Mouse (Mus musculus): ENCODE measurements around the gene Hoxd9.

Gene Hoxd9

GRCm38 (mm10) chr2:74731799-74732512 is 34.4 kb downstream of the Hoxd9 start:
- DNase-seq (ENCODE audit: low read depth in 2 of 2, low spot score in 2 of 2): no peak

DNA sequence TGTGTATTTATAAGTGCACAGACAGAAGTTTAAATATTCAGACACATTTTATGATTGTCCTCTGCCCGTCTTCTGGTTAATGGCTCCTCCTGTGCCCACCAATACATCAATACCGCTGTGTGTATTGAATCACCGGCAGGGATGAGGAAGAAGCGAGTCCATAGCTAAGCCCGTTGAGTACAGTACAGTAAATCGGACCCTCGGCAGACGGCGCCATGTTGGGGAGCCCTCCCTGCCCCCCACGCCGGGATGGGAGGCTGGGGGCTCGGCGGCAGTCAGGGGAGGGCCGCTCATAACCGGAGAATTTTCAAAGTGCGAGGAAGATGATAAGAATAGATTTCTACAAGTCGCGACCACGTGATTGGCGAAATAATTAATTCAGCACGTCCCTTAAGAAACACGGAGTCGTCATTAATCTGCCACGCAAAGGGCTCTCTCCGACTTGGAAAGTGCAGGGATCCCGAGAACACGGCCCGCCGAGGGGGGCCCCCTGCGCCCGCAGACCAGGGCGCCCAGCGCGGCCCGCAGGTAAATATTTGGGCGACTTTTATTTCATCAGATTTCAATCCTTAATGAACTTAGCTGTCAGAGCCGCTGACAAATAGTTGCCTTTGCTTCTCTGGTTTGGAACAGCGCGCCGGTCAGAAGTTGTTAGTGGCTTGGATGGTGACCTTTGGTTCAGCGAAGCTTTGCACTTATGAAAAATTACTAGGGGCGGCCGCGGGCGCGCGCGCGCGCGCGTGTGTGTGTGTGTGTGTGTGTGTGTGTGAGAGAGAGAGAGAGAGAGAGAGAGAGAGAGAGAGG is 35.2 kb downstream of the Hoxd9 start:
- no peak for DNase-seq (ENCODE audit: low read depth in 2 of 2, low spot score in 2 of 2)

GRCm38 (mm10) chr2:74733317-74733661 is 35.8 kb downstream of the Hoxd9 start:
- DNase-seq (ENCODE audit: low read depth in 2 of 2, low spot score in 2 of 2): no peak

GRCm38 (mm10) chr2:74733765-74734164 is 36.2 kb downstream of the Hoxd9 start:
- no peak for DNase-seq (ENCODE audit: low read depth in 2 of 2, low spot score in 2 of 2)

- no peak for DNase-seq (ENCODE audit: low read depth in 2 of 2, low spot score in 2 of 2)
Observed at GRCm38 (mm10) chr2:74734451-74734850, 36.9 kb downstream of the Hoxd9 start.

DNA sequence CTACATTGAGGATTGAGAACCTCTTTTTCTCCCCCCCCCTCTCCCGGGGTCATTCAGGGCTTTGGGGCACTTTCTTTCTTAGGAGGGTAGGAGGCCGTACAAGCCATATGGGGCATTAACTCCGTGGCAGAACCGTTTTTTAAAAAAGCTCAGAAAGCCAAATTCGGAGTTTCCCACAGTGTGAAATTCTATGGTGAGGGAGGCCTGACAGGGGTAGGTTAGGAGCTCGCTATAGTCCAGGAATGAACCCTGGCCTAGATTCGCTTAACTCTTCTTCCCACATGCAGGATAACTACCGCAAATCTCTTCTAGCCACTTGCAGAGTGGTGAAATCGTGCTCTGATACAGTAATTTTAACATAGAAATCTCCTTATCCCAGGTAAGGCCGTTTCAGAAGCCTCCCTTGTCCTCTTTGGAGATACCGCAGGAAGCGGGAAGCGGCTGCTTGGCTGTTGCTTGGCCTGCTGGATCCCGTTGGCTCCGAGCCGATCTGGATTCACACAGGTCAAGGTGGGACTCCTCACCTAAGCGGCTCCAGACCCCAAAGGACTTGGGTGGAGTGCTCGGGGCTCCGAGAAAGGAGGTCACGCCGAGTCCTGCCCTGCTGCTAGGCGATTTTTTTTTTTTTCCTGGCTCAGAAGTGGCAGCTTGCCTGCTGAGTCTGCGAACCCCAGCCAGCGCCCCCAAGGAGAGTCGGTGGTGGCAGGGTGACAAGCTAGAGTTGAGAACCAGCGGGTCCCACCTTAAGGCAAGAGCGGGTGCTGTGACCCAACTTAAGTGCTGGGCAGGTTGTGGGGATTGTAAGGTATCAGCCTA is 37.7 kb downstream of the Hoxd9 start:
- DNase-seq (ENCODE audit: low read depth in 2 of 2, low spot score in 2 of 2): no peak

DNA sequence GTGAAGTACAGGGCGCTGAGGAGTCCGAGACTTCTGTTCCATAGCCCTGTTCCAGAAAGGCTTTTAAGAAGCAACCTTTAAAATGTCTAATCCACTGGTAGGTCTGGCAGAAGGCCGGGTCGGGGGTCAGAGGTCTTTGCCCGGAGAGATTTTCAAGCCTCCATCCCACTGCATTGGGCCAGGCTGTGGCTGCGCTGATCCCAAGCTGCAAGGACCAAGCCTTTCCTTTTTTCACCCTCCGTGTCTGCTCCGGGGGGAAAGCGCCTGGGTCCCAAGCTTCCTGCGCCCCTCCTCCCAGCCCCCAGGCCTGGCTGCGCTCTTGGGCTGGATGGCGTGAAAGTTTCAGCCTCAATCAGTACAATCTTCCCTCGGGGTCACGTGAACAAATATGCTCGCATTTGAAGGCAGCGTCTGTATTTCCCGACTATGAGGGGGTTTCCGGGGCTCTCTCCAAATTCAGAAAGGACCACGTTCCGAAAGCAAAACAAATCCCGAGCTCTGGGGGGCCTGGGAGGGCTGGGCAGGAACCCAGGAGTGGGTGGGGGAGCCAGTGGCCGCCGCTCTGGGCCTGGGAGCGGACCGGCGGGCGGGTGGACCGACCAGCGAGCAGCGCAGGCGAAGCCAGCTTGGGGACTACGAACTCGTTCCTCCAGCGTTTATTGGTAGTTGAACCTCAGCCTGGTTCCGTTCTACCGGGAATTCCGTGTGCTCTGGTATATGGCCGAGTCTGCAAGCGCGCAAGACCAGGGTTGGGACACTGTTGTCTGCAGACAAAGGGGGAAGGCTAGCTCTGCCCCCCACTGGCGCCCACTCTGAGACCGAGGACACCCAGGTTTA is 38.5 kb downstream of the Hoxd9 start:
- no peak for DNase-seq (ENCODE audit: low read depth in 2 of 2, low spot score in 2 of 2)

GRCm38 (mm10) chr2:74736688-74737577 is 39.4 kb downstream of the Hoxd9 start:
- DNase-seq (ENCODE audit: low read depth in 2 of 2, low spot score in 2 of 2): no peak

DNA sequence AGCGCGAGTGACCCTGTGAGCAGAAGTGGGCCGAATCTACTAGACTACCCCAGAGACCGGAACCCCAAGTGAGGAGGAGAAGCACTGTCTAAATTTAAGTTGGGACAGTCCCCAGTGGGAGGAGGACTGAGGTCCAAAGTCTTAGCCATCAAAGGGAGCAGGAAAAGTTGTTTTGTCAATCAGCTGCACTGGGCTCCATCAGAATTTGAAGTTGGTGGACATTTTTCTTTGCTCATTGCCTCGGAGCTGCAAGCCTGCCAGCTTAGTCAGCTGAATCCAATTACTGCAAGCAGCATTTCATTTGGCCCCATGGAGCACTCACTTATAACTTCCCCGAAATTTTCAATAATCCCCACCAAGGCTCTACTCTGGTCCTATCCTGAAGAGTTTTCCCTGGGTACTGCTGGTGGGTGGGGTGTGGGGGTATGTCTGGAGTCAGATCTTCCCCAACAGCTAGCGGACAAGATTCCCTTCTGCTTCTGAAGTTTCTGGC is 40.1 kb downstream of the Hoxd9 start:
- DNase-seq (ENCODE audit: low read depth in 2 of 2, low spot score in 2 of 2): no peak

- DNase-seq (ENCODE audit: low read depth in 2 of 2, low spot score in 2 of 2): no peak
Observed at GRCm38 (mm10) chr2:74738623-74739475, 41.3 kb downstream of the Hoxd9 start.

GRCm38 (mm10) chr2:74739476-74739800 is 41.9 kb downstream of the Hoxd9 start:
- no peak for DNase-seq (ENCODE audit: low read depth in 2 of 2, low spot score in 2 of 2)

- no peak for DNase-seq (ENCODE audit: low read depth in 2 of 2, low spot score in 2 of 2)
Observed at GRCm38 (mm10) chr2:74739869-74740268, 42.3 kb downstream of the Hoxd9 start.

DNA sequence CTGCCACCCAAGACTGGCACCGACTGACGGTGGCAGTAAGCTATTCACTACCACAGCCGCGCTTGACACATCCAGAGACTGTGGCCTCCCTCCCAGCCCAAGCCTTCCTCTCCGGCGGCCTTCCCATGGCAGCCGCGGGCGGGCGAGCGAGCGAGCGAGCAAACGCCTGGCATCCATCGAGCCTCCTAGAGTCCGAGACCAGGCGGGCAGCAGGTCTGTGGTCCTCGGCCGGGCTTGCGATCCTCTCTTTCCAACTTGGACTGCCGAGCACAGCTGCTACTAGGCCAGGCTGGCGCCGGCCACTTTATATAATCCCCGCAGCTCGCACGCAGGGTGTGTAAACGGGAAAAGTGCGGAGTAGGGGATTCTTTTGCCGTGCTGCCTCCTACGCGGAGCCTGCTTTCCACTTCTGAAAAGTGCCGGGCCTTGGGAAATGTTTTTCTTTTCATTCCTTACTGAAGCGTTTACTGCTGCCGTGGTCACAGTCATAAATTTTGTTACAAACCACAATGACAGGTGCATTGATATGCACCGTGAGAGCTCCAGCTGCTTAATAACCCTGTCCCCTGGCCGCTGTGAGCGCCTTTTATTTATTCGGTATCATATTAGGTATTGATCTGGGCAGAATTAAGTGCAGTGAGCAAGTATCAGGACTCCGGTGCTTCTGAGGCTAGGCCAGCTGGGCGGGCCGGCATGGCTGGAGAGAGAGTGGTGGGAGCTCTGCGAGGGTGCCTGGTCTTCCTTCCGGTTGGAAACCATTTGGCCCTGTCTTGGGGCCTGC is 43.0 kb downstream of the Hoxd9 start:
- no peak for DNase-seq (ENCODE audit: low read depth in 2 of 2, low spot score in 2 of 2)

- no peak for DNase-seq (ENCODE audit: low read depth in 2 of 2, low spot score in 2 of 2)
Observed at GRCm38 (mm10) chr2:74741252-74741978, 43.9 kb downstream of the Hoxd9 start.

- DNase-seq (ENCODE audit: low read depth in 2 of 2, low spot score in 2 of 2): no peak
Observed at GRCm38 (mm10) chr2:74741979-74742277, 44.4 kb downstream of the Hoxd9 start.

GRCm38 (mm10) chr2:74745540-74746297 is 48.2 kb downstream of the Hoxd9 start:
- DNase-seq (ENCODE audit: low read depth in 2 of 2, low spot score in 2 of 2): no peak

GRCm38 (mm10) chr2:74746298-74746921 is 48.9 kb downstream of the Hoxd9 start:
- DNase-seq (ENCODE audit: low read depth in 2 of 2, low spot score in 2 of 2): no peak
